Mouse (Mus musculus) G1E (cell line): ENCODE data around the gene Fam222b.

Source experiments
- CTCF ChIP-seq: IDR thresholded peaks from 2 replicates; pipeline ENCODE4 v1.5.1; 2012; ENCODE audit warnings: low read depth, low read length, inconsistent platforms, mixed read lengths
- GATA1 ChIP-seq: IDR thresholded peaks from 2 replicates; pipeline ENCODE4 v1.6.1; 2012; ENCODE audit warnings: borderline replicate concordance, low read length, inconsistent platforms, mixed read lengths
- TAL1 ChIP-seq: conservative IDR thresholded peaks from 2 replicates; pipeline ENCODE4 v1.6.1; 2012; ENCODE audit warnings: low read depth, low read length, inconsistent platforms, mixed read lengths

- no peak for TF ChIP-seq CTCF
- TF ChIP-seq TAL1 = no peak
- TF ChIP-seq GATA1 = no peak
Measured at GRCm38 (mm10) chr11:78071938-78072337, 22.5 kb upstream of the Fam222b start.
